9 mouse cellular contexts compared by ENCODE assay signal in the genomic region with DNA sequence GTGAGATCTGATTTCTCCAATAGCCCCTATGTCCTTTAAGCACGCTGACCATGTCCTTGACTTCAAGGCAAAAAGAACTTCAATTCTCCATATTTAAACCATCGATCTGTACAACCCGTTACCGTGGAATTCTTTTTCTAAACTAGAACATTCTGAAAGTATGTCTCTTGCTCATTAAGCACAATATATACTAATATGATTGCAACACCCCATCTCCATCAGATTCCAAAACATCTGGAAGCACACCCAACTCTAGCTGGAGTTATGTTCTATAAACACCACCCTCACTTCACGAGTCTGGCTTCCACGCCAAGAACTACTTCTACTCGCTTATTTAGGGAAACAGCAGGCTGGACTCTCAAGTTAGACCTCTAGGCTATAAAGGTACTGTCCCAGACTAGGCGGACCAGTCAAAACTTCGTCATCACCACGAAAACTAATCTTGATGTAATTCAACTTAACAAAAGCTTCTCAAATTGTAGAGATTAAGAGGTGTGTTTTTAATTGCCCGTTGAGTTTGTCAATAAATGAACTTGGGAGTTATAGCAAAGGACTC. TPM values are rescaled to one million over a fixed set of nuclear protein-coding genes. Genes with fewer than 3 reads are reported as not detected.
DNase-seq lines count a peak whose midpoint lies in the region; ATAC-seq and TF ChIP-seq lines count a peak whose summit lies in the region.
"Had no signal": no experiment of that assay in that cellular context is flagged by ENCODE, and none has a peak within 500 bp of the region (broad histone marks: within the 10 kb centered on the region; RNA-seq: fewer than 3 reads in every experiment).

No protein-coding gene starts in this region.

- TF ChIP-seq CTCF in kidney, adult 2 months (conservative IDR thresholded peaks at IDR 0.05; ENCODE audit: insufficient read depth, insufficient read length, low read depth, low read length): no peak

- no peak for ATAC-seq in embryonic facial prominence, embryonic 13.5 days (ENCODE audit: insufficient number of reproducible peaks, insufficient read depth, low FRiP score, low TSS enrichment, low read depth)
- ATAC-seq in hindbrain, embryonic 12.5 days (ENCODE audit: low FRiP score): no peak

- H3K4me1 ChIP-seq in kidney, adult 2 months (ENCODE audit: control insufficient read depth, insufficient read depth, low read length): peaks cover 22% of the 10 kb centered on the region; the same call in 1 of the 2 replicates
- peaks cover 22% of the 10 kb centered on the region for H3K4me1 ChIP-seq in embryonic facial prominence, embryonic 13.5 days
- peaks cover 21% of the 10 kb centered on the region for H3K4me1 ChIP-seq in hindbrain, embryonic 12.5 days

- H3K4me3 ChIP-seq in kidney, adult 2 months (ENCODE audit: insufficient read depth, low read depth, low read length): peak overlapping the region; percentile 91
- H3K4me3 ChIP-seq in embryonic facial prominence, embryonic 13.5 days: peak overlapping the region; percentile 97
- H3K4me3 ChIP-seq in hindbrain, embryonic 12.5 days: peak overlapping the region; percentile 93

- H3K27me3 ChIP-seq in kidney, adult 2 months (replicated peaks; ENCODE audit: control insufficient read depth, insufficient read depth, low read length): no peaks in the 10 kb centered on the region
- no peaks in the 10 kb centered on the region for H3K27me3 ChIP-seq in embryonic facial prominence, embryonic 13.5 days
- H3K27me3 ChIP-seq in hindbrain, embryonic 12.5 days: no peaks in the 10 kb centered on the region
- H3K27me3 ChIP-seq: Patski had no signal

- 21% methylated on average over 11 of the region's 11 CpGs for WGBS in kidney, adult 2 months
- 39% methylated on average over 11 of the region's 11 CpGs for WGBS in embryonic facial prominence, embryonic 13.5 days
- 48% methylated on average over 11 of the region's 11 CpGs for WGBS in hindbrain, embryonic 12.5 days

- TF ChIP-seq POLR2A in kidney, adult 2 months (IDR thresholded peaks at IDR 0.05; ENCODE audit: low read depth, low read length): no peak

- H3K9ac ChIP-seq in embryonic facial prominence, embryonic 13.5 days: peak overlapping the region; percentile 88
- peak overlapping the region; percentile 91 for H3K9ac ChIP-seq in hindbrain, embryonic 12.5 days

- DNase-seq in kidney, adult 2 months: peak; percentile 36
- no peak for DNase-seq in kidney, adult 9 months
- DNase-seq in lung, postnatal 25 days (ENCODE audit: low spot score): peak; percentile 64
- DNase-seq in thymus, adult 18-20 months: no peak
- no peak for DNase-seq in right cerebral cortex, postnatal 14 days
- DNase-seq in frontal cortex, postnatal 10 days (ENCODE audit: low spot score in 2 of 2): no peak

- peak overlapping the region; percentile 76 for H3K4me2 ChIP-seq in embryonic facial prominence, embryonic 13.5 days
- peak overlapping the region; percentile 75 for H3K4me2 ChIP-seq in hindbrain, embryonic 12.5 days (replicated peaks)

- no peaks in the 10 kb centered on the region for H3K9me3 ChIP-seq in embryonic facial prominence, embryonic 13.5 days
- no peaks in the 10 kb centered on the region for H3K9me3 ChIP-seq in hindbrain, embryonic 12.5 days (replicated peaks)

- H3K36me3 ChIP-seq in kidney, adult 2 months (ENCODE audit: control insufficient read depth, insufficient read depth, low read length): no peaks in the 10 kb centered on the region
- no peaks in the 10 kb centered on the region for H3K36me3 ChIP-seq in embryonic facial prominence, embryonic 13.5 days
- no peaks in the 10 kb centered on the region for H3K36me3 ChIP-seq in hindbrain, embryonic 12.5 days

- peak overlapping the region; percentile 76 for H3K27ac ChIP-seq in kidney, adult 2 months (ENCODE audit: insufficient read depth, low read depth, low read length)
- no peak overlapping the region; the same call in 1 of the 2 replicates for H3K27ac ChIP-seq in embryonic facial prominence, embryonic 13.5 days
- peak overlapping the region; percentile 93; the same call in 1 of the 2 replicates for H3K27ac ChIP-seq in hindbrain, embryonic 12.5 days

RNA-seq across cellular contexts. Expression of gene Dag1, which starts 1.2 kb away (rescaled TPM):
- polyA plus RNA-seq in kidney, adult 2 months (2012; rRNA removed): 66.8 and 67.2 TPM in 2 replicates
- 52.6 and 54.7 TPM in 2 replicates for polyA plus RNA-seq in embryonic facial prominence, embryonic 13.5 days (2015; fragmentation: Nextera tagmentation; extraction: Ambion mirVana)
- 74.7 and 80.4 TPM in 2 replicates for polyA plus RNA-seq in hindbrain, embryonic 12.5 days (2016; fragmentation: Nextera tagmentation; extraction: Ambion mirVana)

RNA-seq across cellular contexts. Expression of gene Nicn1, which starts 27.7 kb away (rescaled TPM):
- 38.9 and 39.3 TPM in 2 replicates for polyA plus RNA-seq in kidney, adult 2 months (2012; rRNA removed)
- polyA plus RNA-seq in embryonic facial prominence, embryonic 13.5 days (2015; fragmentation: Nextera tagmentation; extraction: Ambion mirVana): 48.9 and 50.1 TPM in 2 replicates
- 79.1 and 81.7 TPM in 2 replicates for polyA plus RNA-seq in hindbrain, embryonic 12.5 days (2016; fragmentation: Nextera tagmentation; extraction: Ambion mirVana)

RNA-seq across cellular contexts. Expression of gene Amt, which starts 34.1 kb away (rescaled TPM):
- polyA plus RNA-seq in kidney, adult 2 months (2012; rRNA removed): 77.5 and 84.2 TPM in 2 replicates
- polyA plus RNA-seq in embryonic facial prominence, embryonic 13.5 days (2015; fragmentation: Nextera tagmentation; extraction: Ambion mirVana): 12.5 and 15.3 TPM in 2 replicates
- polyA plus RNA-seq in hindbrain, embryonic 12.5 days (2016; fragmentation: Nextera tagmentation; extraction: Ambion mirVana): 22.1 and 25.9 TPM in 2 replicates

RNA-seq across cellular contexts. Expression of gene Rhoa, which starts 43.4 kb away (rescaled TPM):
- polyA plus RNA-seq in kidney, adult 2 months (2012; rRNA removed): 125 and 179 TPM in 2 replicates
- 437 and 448 TPM in 2 replicates for polyA plus RNA-seq in embryonic facial prominence, embryonic 13.5 days (2015; fragmentation: Nextera tagmentation; extraction: Ambion mirVana)
- 332 and 340 TPM in 2 replicates for polyA plus RNA-seq in hindbrain, embryonic 12.5 days (2016; fragmentation: Nextera tagmentation; extraction: Ambion mirVana)

RNA-seq across cellular contexts. Expression of gene Tcta, which starts 43.4 kb away (rescaled TPM):
- 53.0 and 55.3 TPM in 2 replicates for polyA plus RNA-seq in kidney, adult 2 months (2012; rRNA removed)
- polyA plus RNA-seq in embryonic facial prominence, embryonic 13.5 days (2015; fragmentation: Nextera tagmentation; extraction: Ambion mirVana): 31.5 and 34.2 TPM in 2 replicates
- polyA plus RNA-seq in hindbrain, embryonic 12.5 days (2016; fragmentation: Nextera tagmentation; extraction: Ambion mirVana): 43.0 and 44.2 TPM in 2 replicates

Comparison
In these comparisons a context has a peak if more than half of its experiments do, and no peak if none do; other contexts are left out.
1. DNase-seq: peak in kidney, adult 2 months (single experiment) and lung, postnatal 25 days (single experiment); none in kidney, adult 9 months (single experiment), thymus, adult 18-20 months (0 of 2), right cerebral cortex, postnatal 14 days (single experiment) and frontal cortex, postnatal 10 days (0 of 2).
2. Peak in every context shown above with its lines, with median percentiles within 50 percentile points of each other: H3K4me3 ChIP-seq.